Mouse (Mus musculus) CH12.LX (cell line): Measurements from ENCODE around the gene Dclk1.

Experiments
- BHLHE40 ChIP-seq: IDR thresholded peaks from 2 replicates; pipeline ENCODE4 v1.6.1; 2011; ENCODE audit warnings: mild to moderate bottlenecking, low read depth, low read length, improper control_type of control experiment
- CTCF ChIP-seq, 2 experiments: IDR thresholded peaks in 1 of 2; conservative IDR thresholded peaks in 1 of 2; 2 replicates each; pipeline ENCODE4 v1.5.1; 2011 to 2012; ENCODE audit warnings: low read depth in 2 of 2, low read length in 2 of 2, improper control_type of control experiment in 1 of 2, inconsistent platforms in 1 of 2, mild to moderate bottlenecking in 1 of 2, moderate library complexity in 1 of 2
- EP300 ChIP-seq: IDR thresholded peaks from 2 replicates; pipeline ENCODE4 v1.6.1; 2011; ENCODE audit warnings: low read length, improper control_type of control experiment
- JUND ChIP-seq: conservative IDR thresholded peaks from 2 replicates; pipeline ENCODE4 v1.6.1; 2011; ENCODE audit warnings: low read depth, low read length, improper control_type of control experiment
- NELFE ChIP-seq: IDR thresholded peaks from 2 replicates; pipeline ENCODE4 v1.6.1; 2011; ENCODE audit warnings: low read depth, low read length, improper control_type of control experiment
- POLR2A ChIP-seq: IDR thresholded peaks from 2 replicates; pipeline ENCODE4 v1.6.1; 2011; ENCODE audit warnings: low read depth, mild to moderate bottlenecking, improper control_type of control experiment, low read length

DNA sequence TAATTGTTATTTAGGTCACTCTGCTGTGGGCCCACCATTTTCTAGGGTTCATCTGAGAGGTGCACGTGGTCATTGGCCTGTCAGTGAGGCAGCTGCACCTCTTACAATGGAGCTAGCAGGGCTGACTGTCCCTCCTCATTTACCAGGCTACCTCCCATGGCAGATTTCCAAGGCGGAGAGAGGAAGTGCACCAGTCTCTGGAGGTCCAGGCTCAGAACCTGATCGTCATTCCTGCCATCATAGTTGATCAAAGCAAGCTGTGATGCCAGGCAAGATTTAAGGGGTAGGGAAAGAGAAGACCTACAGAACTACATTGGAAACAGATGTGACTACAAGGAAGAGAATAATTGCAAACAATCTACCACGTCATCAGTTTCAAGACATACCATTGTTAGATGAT is 308.8 kb downstream of the Dclk1 start:
- no peak for TF ChIP-seq CTCF (conservative IDR thresholded peaks at IDR 0.05 in 1 of 2, IDR thresholded peaks at IDR 0.05 in 1 of 2; ENCODE audit: low read depth in 2 of 2, low read length in 2 of 2)
- TF ChIP-seq BHLHE40, result no peak
- no peak for TF ChIP-seq JUND
- TF ChIP-seq POLR2A, result no peak
- no peak for TF ChIP-seq NELFE
- no peak for TF ChIP-seq EP300
